Mouse (Mus musculus) monocyte, adult 2 months (primary cell): ENCODE measurements around the gene Zbtb16.

Experiments
- DNase-seq, 2 experiments: peaks; one replicate each; pipeline ENCODE4 v3.0.0; 2022; ENCODE audit warnings: low spot score in 2 of 2, low read depth in 1 of 2

Zbtb16 gene

GRCm38 (mm10) chr9:48675151-48675790, 160.8 kb downstream of the Zbtb16 start:
- DNase-seq: no peak

- no peak for DNase-seq
Observed at GRCm38 (mm10) chr9:48674359-48675015, 161.5 kb downstream of the Zbtb16 start.

GRCm38 (mm10) chr9:48673804-48674203, 162.2 kb downstream of the Zbtb16 start:
- no peak for DNase-seq

- no peak for DNase-seq
Observed at GRCm38 (mm10) chr9:48673213-48673612, 162.8 kb downstream of the Zbtb16 start.

- no peak for DNase-seq
Observed at GRCm38 (mm10) chr9:48671841-48672240, 164.2 kb downstream of the Zbtb16 start.

GRCm38 (mm10) chr9:48670156-48670555, 165.9 kb downstream of the Zbtb16 start:
- DNase-seq: no peak

- DNase-seq: no peak
Observed at GRCm38 (mm10) chr9:48669672-48670071, 166.3 kb downstream of the Zbtb16 start.

- no peak for DNase-seq
Observed at GRCm38 (mm10) chr9:48666702-48667101, 169.3 kb downstream of the Zbtb16 start.

GRCm38 (mm10) chr9:48663052-48663433, 173.0 kb downstream of the Zbtb16 start:
- no peak for DNase-seq

GRCm38 (mm10) chr9:48662361-48663051, 173.5 kb downstream of the Zbtb16 start:
- DNase-seq: no peak

GRCm38 (mm10) chr9:48661225-48662023, 174.6 kb downstream of the Zbtb16 start:
- no peak for DNase-seq

- DNase-seq: no peak
Observed at GRCm38 (mm10) chr9:48655525-48656169, 180.4 kb downstream of the Zbtb16 start.

- no peak for DNase-seq
Observed at GRCm38 (mm10) chr9:48654730-48655129, 181.3 kb downstream of the Zbtb16 start.

- DNase-seq: no peak
Observed at GRCm38 (mm10) chr9:48653399-48654070, 182.5 kb downstream of the Zbtb16 start.

GRCm38 (mm10) chr9:48652026-48652425, 184.0 kb downstream of the Zbtb16 start:
- DNase-seq: no peak

GRCm38 (mm10) chr9:48650846-48651245, 185.2 kb downstream of the Zbtb16 start:
- no peak for DNase-seq

GRCm38 (mm10) chr9:48649851-48650685, 186.0 kb downstream of the Zbtb16 start:
- no peak for DNase-seq

GRCm38 (mm10) chr9:48649098-48649766, 186.8 kb downstream of the Zbtb16 start:
- DNase-seq: no peak
